Mouse (Mus musculus): ENCODE measurements at regions not wholly inside any gene's neighbourhood (a gene's known extent, or its start where the extent isn't known, plus 50 kb on each side); places are given as distances from the start of the nearest gene placed in this dataset.

- TF ChIP-seq POLR2A (IDR thresholded peaks at IDR 0.05; ENCODE audit: borderline replicate concordance, extremely low read depth, insufficient read depth, insufficient read length, poor library complexity, severe bottlenecking) (no peak), CTCF (IDR thresholded peaks at IDR 0.05; ENCODE audit: borderline replicate concordance, extremely low read depth, insufficient read depth, insufficient read length) (no peak)
Observed at GRCm38 (mm10) chr2:166375639-166376038, 220.2 kb upstream of the Sulf2 start.

GRCm38 (mm10) chr2:166370776-166371175, 215.3 kb upstream of the Sulf2 start:
- DNase-seq (ENCODE audit: low read depth): no peak
- TF ChIP-seq CTCF (IDR thresholded peaks at IDR 0.05; ENCODE audit: borderline replicate concordance, extremely low read depth, insufficient read depth, insufficient read length) (no peak), POLR2A (IDR thresholded peaks at IDR 0.05; ENCODE audit: borderline replicate concordance, extremely low read depth, insufficient read depth, insufficient read length, poor library complexity, severe bottlenecking) (no peak)

More at GRCm38 (mm10) chr2:166375639-166376038, 220.2 kb upstream of the Sulf2 start:
- DNase-seq (ENCODE audit: low read depth): no peak

DNA sequence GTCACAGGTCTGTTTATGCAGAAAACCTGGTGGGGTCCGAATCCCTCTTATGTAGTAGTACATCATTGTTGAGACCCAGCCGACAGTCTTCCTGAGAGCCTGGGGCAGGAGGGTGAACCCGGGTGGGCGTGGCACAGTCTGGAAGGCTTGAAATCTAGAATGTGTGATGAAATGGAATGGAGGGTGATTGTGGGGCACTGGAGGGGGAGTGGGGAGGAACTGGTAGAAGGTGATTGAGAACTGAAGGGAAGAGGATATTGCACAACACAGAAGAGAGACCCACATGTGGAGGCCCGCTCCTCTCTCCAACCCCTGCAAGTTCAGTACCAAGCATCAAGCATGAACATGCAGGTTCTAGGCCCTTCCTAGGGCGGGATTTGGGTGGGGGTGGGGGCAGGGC, 206.2 kb upstream of the Sulf2 start:
- TF ChIP-seq CTCF (IDR thresholded peaks at IDR 0.05; ENCODE audit: borderline replicate concordance, extremely low read depth, insufficient read depth, insufficient read length) (no peak), POLR2A (IDR thresholded peaks at IDR 0.05; ENCODE audit: borderline replicate concordance, extremely low read depth, insufficient read depth, insufficient read length, poor library complexity, severe bottlenecking) (no peak)
- no peak for DNase-seq (ENCODE audit: low read depth)

- DNase-seq (ENCODE audit: low read depth): peak; percentile 89
- TF ChIP-seq CTCF (IDR thresholded peaks at IDR 0.05; ENCODE audit: borderline replicate concordance, extremely low read depth, insufficient read depth, insufficient read length) (no peak), POLR2A (IDR thresholded peaks at IDR 0.05; ENCODE audit: borderline replicate concordance, extremely low read depth, insufficient read depth, insufficient read length, poor library complexity, severe bottlenecking) (no peak)
Observed at GRCm38 (mm10) chr2:166360786-166361185, 205.3 kb upstream of the Sulf2 start.

- peak; percentile 91 for DNase-seq (ENCODE audit: low read depth)
- TF ChIP-seq POLR2A (IDR thresholded peaks at IDR 0.05; ENCODE audit: borderline replicate concordance, extremely low read depth, insufficient read depth, insufficient read length, poor library complexity, severe bottlenecking): no peak
- no peak for TF ChIP-seq CTCF (IDR thresholded peaks at IDR 0.05; ENCODE audit: borderline replicate concordance, extremely low read depth, insufficient read depth, insufficient read length)
Observed at GRCm38 (mm10) chr2:166359995-166360394, 204.5 kb upstream of the Sulf2 start.

DNA sequence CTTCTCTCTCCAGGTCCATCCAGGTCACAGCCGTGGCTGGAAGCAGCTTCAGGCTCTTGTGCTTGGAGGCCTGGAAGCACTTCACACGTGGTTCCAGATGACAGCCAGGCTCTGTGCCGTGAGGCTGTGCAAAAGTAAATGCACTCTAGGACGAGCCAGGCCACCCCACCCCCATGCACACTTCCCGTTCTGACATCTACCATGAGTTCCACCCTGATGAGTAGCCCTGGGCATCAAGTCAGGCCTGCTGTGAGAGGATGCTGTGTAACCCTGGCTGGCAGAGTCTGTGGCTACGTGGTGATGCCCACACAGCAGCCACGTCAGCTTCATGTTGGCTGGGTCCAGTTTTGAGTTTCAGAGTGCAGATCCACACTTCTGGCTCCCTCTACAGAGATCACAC, 202.4 kb upstream of the Sulf2 start:
- DNase-seq (ENCODE audit: low read depth): no peak
- TF ChIP-seq CTCF (IDR thresholded peaks at IDR 0.05; ENCODE audit: borderline replicate concordance, extremely low read depth, insufficient read depth, insufficient read length) (no peak), POLR2A (IDR thresholded peaks at IDR 0.05; ENCODE audit: borderline replicate concordance, extremely low read depth, insufficient read depth, insufficient read length, poor library complexity, severe bottlenecking) (no peak)

DNA sequence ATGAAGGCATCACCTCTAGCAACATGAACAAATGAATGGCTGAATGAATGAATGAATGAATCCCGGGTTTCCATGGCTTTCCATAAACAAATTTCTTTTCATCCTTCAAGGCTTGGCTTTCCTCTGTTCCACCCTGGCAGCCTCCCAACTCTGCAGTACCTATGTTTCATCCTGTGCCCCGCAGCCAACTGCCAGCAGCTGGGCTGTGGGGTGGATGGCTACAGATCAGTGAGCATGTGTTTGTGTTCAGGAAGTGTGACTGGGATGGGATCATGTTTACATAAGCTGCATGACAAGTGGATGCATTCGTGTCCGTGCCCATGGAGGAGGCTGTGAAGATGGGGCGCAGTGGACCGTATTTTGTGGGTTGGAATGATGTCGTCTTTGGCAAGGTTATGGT, 200.5 kb upstream of the Sulf2 start:
- peak; percentile 75 for DNase-seq (ENCODE audit: low read depth)
- TF ChIP-seq POLR2A (IDR thresholded peaks at IDR 0.05; ENCODE audit: borderline replicate concordance, extremely low read depth, insufficient read depth, insufficient read length, poor library complexity, severe bottlenecking): no peak
- TF ChIP-seq CTCF (IDR thresholded peaks at IDR 0.05; ENCODE audit: borderline replicate concordance, extremely low read depth, insufficient read depth, insufficient read length): no peak

GRCm38 (mm10) chr2:166355446-166355845, 200.0 kb upstream of the Sulf2 start:
- no peak for DNase-seq (ENCODE audit: low read depth)
- TF ChIP-seq POLR2A (IDR thresholded peaks at IDR 0.05; ENCODE audit: borderline replicate concordance, extremely low read depth, insufficient read depth, insufficient read length, poor library complexity, severe bottlenecking) (no peak), CTCF (IDR thresholded peaks at IDR 0.05; ENCODE audit: borderline replicate concordance, extremely low read depth, insufficient read depth, insufficient read length) (no peak)

DNA sequence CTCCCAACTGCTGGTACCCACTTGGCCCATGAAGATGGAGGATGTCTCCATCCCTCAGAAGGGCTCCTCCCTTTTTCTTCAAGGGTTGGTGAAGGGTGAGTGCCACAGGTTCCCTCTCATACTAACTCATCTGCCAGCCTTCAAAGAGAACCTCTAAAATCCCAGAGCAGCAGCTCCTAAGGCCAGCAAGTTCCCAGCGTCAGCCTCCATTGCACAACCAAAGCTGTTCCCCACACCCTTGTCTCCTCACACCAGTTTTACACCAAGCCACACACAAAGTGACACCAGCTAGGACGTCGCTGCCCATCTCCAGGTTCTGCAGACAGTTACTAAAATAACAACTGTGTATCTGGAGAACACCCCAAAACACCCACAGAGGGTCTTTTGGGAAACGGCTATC, 198.9 kb upstream of the Sulf2 start:
- no peak for TF ChIP-seq POLR2A (IDR thresholded peaks at IDR 0.05; ENCODE audit: borderline replicate concordance, extremely low read depth, insufficient read depth, insufficient read length, poor library complexity, severe bottlenecking)
- TF ChIP-seq CTCF (IDR thresholded peaks at IDR 0.05; ENCODE audit: borderline replicate concordance, extremely low read depth, insufficient read depth, insufficient read length): no peak
- no peak for DNase-seq (ENCODE audit: low read depth)

DNA sequence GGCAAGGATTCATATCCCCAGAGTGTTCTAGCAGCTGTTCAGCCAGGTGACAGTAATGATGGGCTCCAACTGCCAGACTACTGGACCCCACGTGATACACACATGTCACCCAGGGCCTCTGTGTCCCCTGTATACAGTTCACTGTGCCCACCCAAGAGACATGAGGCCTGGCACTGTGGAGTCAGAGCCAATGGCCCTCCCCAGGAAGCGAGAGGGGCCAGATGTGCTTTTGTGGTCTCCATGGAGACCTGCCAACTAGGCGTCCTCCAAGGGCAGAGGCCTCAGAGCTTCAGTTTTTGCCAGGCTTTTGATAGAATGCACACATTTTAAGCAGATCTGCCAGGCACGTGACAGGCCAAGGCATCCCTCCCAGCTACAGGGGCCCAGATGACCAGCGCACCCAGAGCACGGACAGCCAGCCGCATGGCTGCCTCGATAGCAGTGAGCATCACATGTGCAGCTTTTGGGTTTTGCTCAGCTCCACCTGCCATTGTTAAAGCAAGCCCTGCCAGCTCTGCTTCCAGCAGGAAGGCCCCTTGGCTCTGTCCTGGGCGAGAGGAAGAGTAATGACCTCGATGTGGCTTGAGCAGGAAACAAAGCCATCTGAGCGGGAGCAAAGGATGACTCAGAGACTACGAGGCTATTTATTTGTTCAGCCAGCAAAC, 198.1 kb upstream of the Sulf2 start:
- DNase-seq (ENCODE audit: low read depth): peak; percentile 74
- TF ChIP-seq POLR2A (IDR thresholded peaks at IDR 0.05; ENCODE audit: borderline replicate concordance, extremely low read depth, insufficient read depth, insufficient read length, poor library complexity, severe bottlenecking) (no peak), CTCF (IDR thresholded peaks at IDR 0.05; ENCODE audit: borderline replicate concordance, extremely low read depth, insufficient read depth, insufficient read length) (no peak)

DNA sequence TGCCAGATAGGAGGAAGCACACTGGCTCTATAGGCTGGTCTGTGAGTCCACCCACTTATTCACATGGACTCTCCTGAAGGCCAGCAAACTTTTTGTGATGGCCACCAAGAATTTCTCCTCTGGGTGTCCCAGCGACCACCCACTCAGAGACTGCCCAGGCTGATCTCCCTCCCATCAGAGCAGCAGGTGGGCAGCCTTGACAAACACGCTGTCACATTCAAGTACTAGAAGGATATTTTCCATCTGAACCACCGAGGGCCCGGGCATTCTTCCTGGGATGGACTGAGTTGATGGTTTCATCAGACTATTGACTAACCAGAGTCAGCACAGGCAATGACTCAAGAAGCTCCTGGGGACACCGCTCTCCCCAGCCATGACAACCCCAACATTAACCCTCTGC, 196.5 kb upstream of the Sulf2 start:
- TF ChIP-seq POLR2A (IDR thresholded peaks at IDR 0.05; ENCODE audit: borderline replicate concordance, extremely low read depth, insufficient read depth, insufficient read length, poor library complexity, severe bottlenecking) (no peak), CTCF (IDR thresholded peaks at IDR 0.05; ENCODE audit: borderline replicate concordance, extremely low read depth, insufficient read depth, insufficient read length) (no peak)
- no peak for DNase-seq (ENCODE audit: low read depth)

DNA sequence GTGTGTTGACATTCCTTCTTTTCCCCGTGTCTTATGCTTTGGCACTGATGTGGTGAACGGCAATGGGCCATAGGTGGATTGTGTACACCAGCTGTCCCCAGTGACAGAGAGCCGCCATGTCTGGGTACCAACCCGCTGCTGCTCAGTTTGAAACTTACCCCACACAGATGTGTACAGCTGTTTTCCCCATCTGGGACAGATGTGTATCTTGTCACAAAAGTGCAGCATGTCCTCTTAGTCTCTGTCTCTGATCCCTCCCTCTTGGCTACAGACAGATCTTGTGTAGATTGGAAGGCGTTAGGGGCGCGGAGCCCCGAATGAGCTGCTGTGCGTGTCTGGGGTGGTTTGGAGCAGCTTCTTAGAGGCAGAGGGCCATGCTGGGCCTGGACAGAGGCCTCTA, 196.1 kb upstream of the Sulf2 start:
- no peak for TF ChIP-seq POLR2A (IDR thresholded peaks at IDR 0.05; ENCODE audit: borderline replicate concordance, extremely low read depth, insufficient read depth, insufficient read length, poor library complexity, severe bottlenecking)
- TF ChIP-seq CTCF (IDR thresholded peaks at IDR 0.05; ENCODE audit: borderline replicate concordance, extremely low read depth, insufficient read depth, insufficient read length): no peak
- no peak for DNase-seq (ENCODE audit: low read depth)

All from brain, embryonic 14.5 days (tissue).